Mouse (Mus musculus) neural tube, embryonic 15.5 days (tissue): ENCODE data around the gene Myl10. TPM values are rescaled to one million over a fixed set of nuclear protein-coding genes. Genes with fewer than 3 reads are reported as not detected.
"Not testable (repeated sequence)": the region's sequence is repeated elsewhere in the genome, so short reads cannot be mapped to it uniquely, and the experiment has no call there.

Source experiments
- ATAC-seq: fragments of 200-750 bp; cut with Nextera tagmentation; 2 replicates; pipeline ENCODE4 v1.8.0; 2017; ENCODE audit warnings: mild to moderate bottlenecking, moderate TSS enrichment, moderate library complexity; ENCODE audit not compliant: low FRiP score
- H3K27ac ChIP-seq: fragments of 300-500 bp; sonication (generic); replicated peaks from 2 replicates; pipeline ENCODE4 v1.5.1; 2015; ENCODE audit warnings: mild to moderate bottlenecking, inconsistent platforms
- H3K27me3 ChIP-seq: fragments of 300-500 bp; sonication (generic); replicated peaks from 2 replicates; pipeline ENCODE4 v1.6.1; 2015; ENCODE audit warnings: inconsistent platforms
- H3K36me3 ChIP-seq: fragments of 300-500 bp; sonication (generic); 2 replicates; pipeline ENCODE4 v1.6.1; 2015; ENCODE audit warnings: inconsistent platforms
- H3K4me1 ChIP-seq: fragments of 300-500 bp; sonication (generic); 2 replicates; pipeline ENCODE4 v1.6.1; 2015; ENCODE audit warnings: inconsistent platforms
- H3K4me2 ChIP-seq: fragments of 300-500 bp; sonication (generic); 2 replicates; pipeline ENCODE4 v1.6.1; 2015; ENCODE audit warnings: inconsistent platforms, mild to moderate bottlenecking, moderate library complexity
- H3K4me3 ChIP-seq: fragments of 300-500 bp; sonication (generic); replicated peaks from 2 replicates; pipeline ENCODE4 v1.5.1; 2015; ENCODE audit warnings: mild to moderate bottlenecking, inconsistent platforms
- H3K9ac ChIP-seq: fragments of 300-500 bp; sonication (generic); replicated peaks from 2 replicates; pipeline ENCODE4 v1.6.1; 2015; ENCODE audit warnings: mild to moderate bottlenecking, inconsistent platforms
- H3K9me3 ChIP-seq: fragments of 300-500 bp; sonication (generic); replicated peaks from 2 replicates; pipeline ENCODE4 v1.6.1; 2016; ENCODE audit warnings: inconsistent platforms
- WGBS: fragments of 180-500 bp; shearing (Covaris S2); methylation state at CpG from one replicate; pipeline ENCODE4 v1.1.7; 2015; ENCODE audit warnings: mixed read lengths; 5-methylcytosine and 5-hydroxymethylcytosine counted together
- polyA plus RNA-seq: library from polyadenylated mRNA; unstranded; fragments of >200 nt; fragmentation: Nextera tagmentation; extraction: Ambion mirVana; gene quantifications from 2 replicates; pipeline ENCODE4 v1.2.1, GENCODE M21; 2015

Gene Myl10
- polyA plus RNA-seq, 1 experiment from 2014 or later: not detected

DNA sequence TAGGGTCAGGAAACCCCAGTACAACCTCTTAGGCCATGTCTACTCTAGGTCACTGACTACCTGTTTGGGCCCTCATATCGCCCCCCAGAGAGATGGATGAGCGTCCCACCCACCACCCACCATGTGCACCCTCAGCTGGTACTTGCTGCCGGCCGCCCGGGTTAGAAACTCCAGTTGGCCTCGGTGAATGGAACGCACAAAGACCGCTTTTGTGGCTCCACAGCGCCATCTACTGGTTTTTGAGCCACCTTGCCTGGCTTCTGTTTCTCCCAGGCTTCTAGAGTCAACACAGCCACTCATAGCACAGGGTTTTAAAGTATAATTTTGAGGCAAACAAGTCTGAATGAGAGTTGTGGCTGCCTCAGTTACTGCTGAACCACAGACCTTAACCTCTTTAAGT, 13.9 kb downstream of the Myl10 start:
- H3K36me3 ChIP-seq: no peaks in the 10 kb centered on the region
- no peaks in the 10 kb centered on the region for H3K4me1 ChIP-seq
- H3K27me3 ChIP-seq: 0 out of 2 replicates have a peak, but pooled peaks cover 3% of the 10 kb centered on the region
- WGBS: 3% methylated on average over 9 of the region's 9 CpGs
- no peaks in the 10 kb centered on the region for H3K9me3 ChIP-seq
- no peak overlapping the region for H3K4me3 ChIP-seq
- H3K9ac ChIP-seq: no peak overlapping the region
- H3K4me2 ChIP-seq: no peak overlapping the region
- no peak for ATAC-seq
- H3K27ac ChIP-seq: no peak overlapping the region

- Histone ChIP-seq H3K4me1 (no peaks in the 10 kb centered on the region), H3K4me2 (no peak overlapping the region), H3K36me3 (no peaks in the 10 kb centered on the region), H3K4me3 (no peak overlapping the region), H3K27ac (no peak overlapping the region), H3K27me3 (0 out of 2 replicates have a peak, but pooled peaks cover 3% of the 10 kb centered on the region), H3K9ac (no peak overlapping the region), H3K9me3 (no peaks in the 10 kb centered on the region)
- 76% methylated on average over 12 of the region's 12 CpGs for WGBS
- ATAC-seq: no peak
These were observed 15.2 kb downstream of the Myl10 start for GRCm38 (mm10) chr5:136708116-136708515.

GRCm38 (mm10) chr5:136710742-136711141, 17.8 kb downstream of the Myl10 start:
- Histone ChIP-seq H3K4me2 (no peak overlapping the region), H3K4me3 (no peak overlapping the region), H3K36me3 (no peaks in the 10 kb centered on the region), H3K9me3 (no peaks in the 10 kb centered on the region), H3K27ac (no peak overlapping the region), H3K9ac (no peak overlapping the region), H3K4me1 (peaks cover 11% of the 10 kb centered on the region), H3K27me3 (0 out of 2 replicates have a peak, but pooled peaks cover 3% of the 10 kb centered on the region)
- no peak for ATAC-seq
- WGBS: 40% methylated on average over 4 of the region's 4 CpGs

DNA sequence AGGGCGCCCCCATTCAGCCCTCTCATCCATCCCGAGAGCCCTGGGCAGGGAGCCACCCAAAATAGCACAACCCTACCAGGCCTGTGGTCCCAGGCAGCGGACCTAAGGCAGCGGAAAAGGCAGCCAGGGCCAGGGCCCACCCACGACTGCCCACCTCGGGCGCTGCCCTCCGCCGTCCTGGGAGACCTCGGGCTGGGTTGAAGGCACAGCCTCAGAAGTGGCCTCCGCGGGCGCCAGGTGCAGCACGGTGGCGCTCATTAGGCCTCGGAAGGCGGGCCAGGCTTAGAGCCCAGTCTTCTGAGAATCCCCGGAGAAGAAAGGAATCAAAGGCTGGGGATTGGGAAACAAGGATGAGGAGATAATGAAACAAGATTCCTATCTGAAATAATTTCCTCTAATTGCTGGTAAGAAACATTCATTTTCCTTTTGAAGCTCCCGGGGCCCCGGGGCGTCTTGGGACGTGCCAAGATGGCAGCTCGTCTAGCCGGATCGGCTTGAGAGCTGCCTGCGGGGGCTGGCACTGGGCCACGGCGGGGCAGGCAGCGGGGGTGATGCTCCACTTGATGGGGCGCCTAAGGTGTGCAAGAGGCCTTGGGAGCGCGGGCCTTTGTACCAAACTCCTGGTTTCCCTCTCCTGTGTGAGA, 21.4 kb downstream of the Myl10 start:
- Histone ChIP-seq H3K4me2 (peak overlapping the region; percentile 39), H3K9ac (no peak overlapping the region), H3K4me3 (no peak overlapping the region), H3K4me1 (peaks cover 25% of the 10 kb centered on the region), H3K27ac (no peak overlapping the region), H3K36me3 (no peaks in the 10 kb centered on the region), H3K27me3 (no peaks in the 10 kb centered on the region), H3K9me3 (no peaks in the 10 kb centered on the region)
- ATAC-seq: no peak
- WGBS: 29% methylated on average over 32 of the region's 32 CpGs

GRCm38 (mm10) chr5:136714879-136715278, 21.9 kb downstream of the Myl10 start:
- Histone ChIP-seq H3K4me2 (peak overlapping the region; percentile 39), H3K9me3 (no peaks in the 10 kb centered on the region), H3K27ac (no peak overlapping the region), H3K4me1 (peaks cover 25% of the 10 kb centered on the region), H3K36me3 (no peaks in the 10 kb centered on the region), H3K27me3 (no peaks in the 10 kb centered on the region), H3K9ac (no peak overlapping the region), H3K4me3 (no peak overlapping the region)
- WGBS: 29% methylated on average over 11 of the region's 11 CpGs
- no peak for ATAC-seq

GRCm38 (mm10) chr5:136716696-136717572, 24.0 kb downstream of the Myl10 start:
- ATAC-seq: peak; percentile 69; the same call in 1 of the 2 replicates
- Histone ChIP-seq H3K36me3 (no peaks in the 10 kb centered on the region), H3K9me3 (no peaks in the 10 kb centered on the region), H3K9ac (no peak overlapping the region), H3K4me2 (no peak overlapping the region), H3K27ac (peak overlapping the region; percentile 28; the same call in 1 of the 2 replicates), H3K4me1 (peaks cover 25% of the 10 kb centered on the region), H3K27me3 (no peaks in the 10 kb centered on the region), H3K4me3 (no peak overlapping the region)
- 35% methylated on average over 10 of the region's 10 CpGs for WGBS

DNA sequence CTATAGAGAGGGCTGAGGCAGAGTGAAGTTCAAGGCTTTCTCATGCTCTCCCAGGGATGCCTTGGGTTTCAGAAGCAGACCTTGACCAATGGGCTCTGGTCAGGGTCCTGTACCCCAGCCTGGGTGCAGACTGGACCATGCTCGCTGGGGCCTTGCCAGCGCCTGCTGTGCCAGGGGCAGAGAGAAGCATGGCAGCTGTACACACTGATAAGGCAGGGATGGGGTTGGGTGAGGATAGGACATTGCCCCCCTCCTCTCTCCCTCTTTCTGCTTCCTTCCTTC, 24.6 kb downstream of the Myl10 start:
- no peaks in the 10 kb centered on the region for H3K9me3 ChIP-seq
- H3K4me2 ChIP-seq: no peak overlapping the region
- no peaks in the 10 kb centered on the region for H3K36me3 ChIP-seq
- 83% methylated on average over 2 of the region's 2 CpGs for WGBS
- peaks cover 25% of the 10 kb centered on the region for H3K4me1 ChIP-seq
- H3K27me3 ChIP-seq: no peaks in the 10 kb centered on the region
- ATAC-seq: peak; percentile 35
- H3K9ac ChIP-seq: no peak overlapping the region
- H3K4me3 ChIP-seq: no peak overlapping the region
- no peak overlapping the region; the same call in 1 of the 2 replicates for H3K27ac ChIP-seq

- Histone ChIP-seq H3K4me1 (peaks cover 25% of the 10 kb centered on the region), H3K27me3 (no peaks in the 10 kb centered on the region), H3K27ac (no peak overlapping the region), H3K4me2 (no peak overlapping the region), H3K9ac (no peak overlapping the region), H3K9me3 (no peaks in the 10 kb centered on the region), H3K36me3 (no peaks in the 10 kb centered on the region), H3K4me3 (no peak overlapping the region)
- no peak for ATAC-seq
- 50% methylated on average over 8 of the region's 8 CpGs for WGBS
These were observed 25.7 kb downstream of the Myl10 start for GRCm38 (mm10) chr5:136718656-136719055.

- no peak overlapping the region for H3K4me2 ChIP-seq
These were observed 28.6 kb downstream of the Myl10 start for GRCm38 (mm10) chr5:136721596-136721995.

GRCm38 (mm10) chr5:136726271-136726670, 33.3 kb downstream of the Myl10 start:
- H3K9ac ChIP-seq, H3K27ac ChIP-seq, H3K4me1 ChIP-seq, H3K9me3 ChIP-seq, H3K36me3 ChIP-seq, H3K27me3 ChIP-seq, H3K4me3 ChIP-seq, H3K4me2 ChIP-seq, ATAC-seq: not testable (repeated sequence)
- WGBS: 84% methylated on average over 5 of the region's 5 CpGs

More at GRCm38 (mm10) chr5:136721596-136721995, 28.6 kb downstream of the Myl10 start:
- no peak overlapping the region for H3K27ac ChIP-seq
- ATAC-seq: no peak
- no peak overlapping the region for H3K9ac ChIP-seq
- 82% methylated on average over 5 of the region's 5 CpGs for WGBS
- H3K27me3 ChIP-seq: no peaks in the 10 kb centered on the region
- H3K9me3 ChIP-seq: no peaks in the 10 kb centered on the region
- peaks cover 14% of the 10 kb centered on the region for H3K4me1 ChIP-seq
- no peak overlapping the region for H3K4me3 ChIP-seq
- H3K36me3 ChIP-seq: no peaks in the 10 kb centered on the region

DNA sequence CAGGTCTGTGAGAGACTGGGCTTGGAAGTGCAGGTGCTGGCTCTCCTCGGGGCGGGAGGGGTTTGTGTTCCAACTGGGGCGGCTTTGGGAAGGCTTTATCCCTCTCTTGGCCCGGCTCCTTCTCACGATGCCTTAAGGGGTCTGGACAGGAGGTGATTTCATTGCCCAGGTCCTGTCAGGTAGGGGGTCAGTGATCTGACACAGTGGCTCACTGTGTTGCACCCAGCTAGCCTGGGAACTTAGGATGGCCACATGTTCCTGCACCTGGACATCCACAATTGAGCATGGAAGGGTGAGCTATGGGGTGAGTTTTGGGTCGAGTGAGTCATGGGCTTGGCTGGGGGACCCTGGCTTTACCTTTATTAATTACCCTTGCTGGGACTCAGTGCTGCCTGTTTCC, 46.0 kb downstream of the Myl10 start:
- H3K36me3 ChIP-seq: no peaks in the 10 kb centered on the region
- no peak overlapping the region for H3K27ac ChIP-seq
- H3K9me3 ChIP-seq: no peaks in the 10 kb centered on the region
- no peak overlapping the region for H3K4me2 ChIP-seq
- no peak for ATAC-seq
- no peak overlapping the region for H3K9ac ChIP-seq
- H3K4me1 ChIP-seq: no peaks in the 10 kb centered on the region
- no peak overlapping the region for H3K4me3 ChIP-seq
- H3K27me3 ChIP-seq: no peaks in the 10 kb centered on the region; the same call in 1 of the 2 replicates
- 49% methylated on average over 6 of the region's 6 CpGs for WGBS

DNA sequence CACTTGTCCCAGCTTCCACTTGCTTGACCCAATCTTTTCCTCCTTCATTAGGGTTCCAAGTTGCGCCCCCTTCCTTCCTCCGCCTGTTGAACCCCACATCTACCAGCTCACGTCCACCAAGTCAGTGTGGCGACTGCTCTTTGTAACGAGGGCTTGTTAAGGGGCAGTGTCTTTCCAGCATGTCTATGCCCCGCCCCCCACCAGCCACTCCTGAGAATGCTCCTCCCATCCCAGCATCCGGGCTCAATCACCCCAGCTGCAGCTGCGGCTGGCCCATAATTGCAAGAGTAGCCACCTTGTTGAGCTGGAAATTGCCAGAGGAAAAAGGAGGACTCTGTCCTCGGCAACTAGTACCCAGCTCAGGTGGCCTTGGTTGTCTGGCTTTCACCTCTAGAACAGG, 53.6 kb downstream of the Myl10 start:
- WGBS: 65% methylated on average over 9 of the region's 9 CpGs
- Histone ChIP-seq H3K9ac (no peak overlapping the region), H3K27me3 (no peaks in the 10 kb centered on the region), H3K4me3 (no peak overlapping the region), H3K9me3 (no peaks in the 10 kb centered on the region), H3K36me3 (peaks cover 7% of the 10 kb centered on the region; the same call in 1 of the 2 replicates), H3K4me1 (no peaks in the 10 kb centered on the region), H3K4me2 (no peak overlapping the region), H3K27ac (no peak overlapping the region)
- ATAC-seq: no peak
